Mouse (Mus musculus) intestine, embryonic 16.5 days (tissue): ENCODE data around the gene Xpnpep2. TPM values are rescaled to one million over a fixed set of nuclear protein-coding genes. Genes with fewer than 3 reads are reported as not detected.

Source experiments
- ATAC-seq: fragments of 200-750 bp; cut with Nextera tagmentation; 2 replicates; pipeline ENCODE4 v1.8.0; 2017; ENCODE audit warnings: moderate TSS enrichment, moderate library complexity
- H3K27ac ChIP-seq: fragments of 300-500 bp; sonication (generic); 2 replicates; pipeline ENCODE4 v1.5.1; 2014; ENCODE audit warnings: mild to moderate bottlenecking, low read length
- H3K27me3 ChIP-seq: fragments of 300-500 bp; sonication (generic); replicated peaks from 2 replicates; pipeline ENCODE4 v1.6.1; 2014; ENCODE audit warnings: low read length, control low read depth, mixed read lengths; ENCODE audit not compliant: control insufficient read depth, insufficient read depth
- H3K36me3 ChIP-seq: fragments of 300-500 bp; sonication (generic); 2 replicates; pipeline ENCODE4 v1.6.1; 2014; ENCODE audit warnings: low read length, control low read depth; ENCODE audit not compliant: control insufficient read depth, insufficient read depth
- H3K4me1 ChIP-seq: fragments of 300-500 bp; sonication (generic); 2 replicates; pipeline ENCODE4 v1.6.1; 2014; ENCODE audit warnings: low read length, control low read depth, mixed read lengths; ENCODE audit not compliant: control insufficient read depth, insufficient read depth
- H3K4me2 ChIP-seq: fragments of 300-500 bp; sonication (generic); 2 replicates; pipeline ENCODE4 v1.6.1; 2014; ENCODE audit warnings: low read depth, low read length, control low read depth
- H3K4me3 ChIP-seq: fragments of 300-500 bp; sonication (generic); 2 replicates; pipeline ENCODE4 v1.5.1; 2014; ENCODE audit warnings: mild to moderate bottlenecking, low read length
- H3K9ac ChIP-seq: fragments of 300-500 bp; sonication (generic); 2 replicates; pipeline ENCODE4 v1.6.1; 2014; ENCODE audit warnings: low read depth, low read length
- H3K9me3 ChIP-seq: fragments of 300-500 bp; sonication (generic); 2 replicates; pipeline ENCODE4 v1.6.1; 2016; ENCODE audit warnings: low read length, control low read depth; ENCODE audit not compliant: control insufficient read depth
- WGBS: fragments of 180-500 bp; shearing (Covaris S2); extraction: QIAGEN DNeasy Blood & Tissue Kit; methylation state at CpG from one replicate; pipeline ENCODE4 v1.1.7; 2014; 5-methylcytosine and 5-hydroxymethylcytosine counted together
- polyA plus RNA-seq: library from polyadenylated mRNA; unstranded; fragments of >200 nt; fragmentation: Nextera tagmentation; extraction: Ambion mirVana; gene quantifications from 2 replicates; pipeline ENCODE4 v1.2.1, GENCODE M21; 2015

Xpnpep2 gene
- polyA plus RNA-seq, 1 experiment from 2014 or later, result 5.9 TPM

GRCm38 (mm10) chrX:48138539-48139275 is 30.2 kb downstream of the Xpnpep2 start:
- ATAC-seq, result peak; percentile 20; the same call in 1 of the 2 replicates
- H3K4me3 ChIP-seq, result no peak overlapping the region
- no peaks in the 10 kb centered on the region for H3K36me3 ChIP-seq
- no peaks in the 10 kb centered on the region for H3K9me3 ChIP-seq
- no peak overlapping the region for H3K27ac ChIP-seq
- H3K9ac ChIP-seq, result no peak overlapping the region
- 48% methylated on average over 7 of the region's 7 CpGs for WGBS
- H3K4me2 ChIP-seq, result no peak overlapping the region
- no peaks in the 10 kb centered on the region for H3K4me1 ChIP-seq
- H3K27me3 ChIP-seq, result no peaks in the 10 kb centered on the region

- H3K27me3 ChIP-seq, result no peaks in the 10 kb centered on the region
- H3K36me3 ChIP-seq, result no peaks in the 10 kb centered on the region
- no peak overlapping the region for H3K4me2 ChIP-seq
- no peak overlapping the region for H3K9ac ChIP-seq
- H3K27ac ChIP-seq, result no peak overlapping the region
- no peaks in the 10 kb centered on the region for H3K4me1 ChIP-seq
- WGBS, result 50% methylated on average over 14 of the region's 14 CpGs
- no peak overlapping the region for H3K4me3 ChIP-seq
- H3K9me3 ChIP-seq, result no peaks in the 10 kb centered on the region
- no peak for ATAC-seq
Measured at GRCm38 (mm10) chrX:48139368-48140285, 31.1 kb downstream of the Xpnpep2 start.

GRCm38 (mm10) chrX:48140286-48140877 is 31.9 kb downstream of the Xpnpep2 start:
- 42% methylated on average over 3 of the region's 3 CpGs for WGBS
- Histone ChIP-seq H3K27me3 (no peaks in the 10 kb centered on the region), H3K36me3 (no peaks in the 10 kb centered on the region), H3K9ac (no peak overlapping the region), H3K4me2 (no peak overlapping the region), H3K9me3 (no peaks in the 10 kb centered on the region), H3K27ac (no peak overlapping the region), H3K4me1 (no peaks in the 10 kb centered on the region), H3K4me3 (no peak overlapping the region)
- ATAC-seq, result no peak

GRCm38 (mm10) chrX:48141481-48141880 is 33.0 kb downstream of the Xpnpep2 start:
- Histone ChIP-seq H3K27me3 (no peaks in the 10 kb centered on the region), H3K27ac (no peak overlapping the region), H3K4me2 (no peak overlapping the region), H3K9ac (no peak overlapping the region), H3K4me3 (no peak overlapping the region), H3K4me1 (no peaks in the 10 kb centered on the region), H3K36me3 (no peaks in the 10 kb centered on the region), H3K9me3 (no peaks in the 10 kb centered on the region)
- ATAC-seq, result peak; percentile 35; the same call in 1 of the 2 replicates
- 71% methylated on average over 6 of the region's 6 CpGs for WGBS

GRCm38 (mm10) chrX:48143415-48144335 is 35.1 kb downstream of the Xpnpep2 start:
- no peaks in the 10 kb centered on the region for H3K36me3 ChIP-seq
- H3K9ac ChIP-seq, result peak overlapping the region; percentile 53
- no peaks in the 10 kb centered on the region for H3K27me3 ChIP-seq
- no peaks in the 10 kb centered on the region for H3K9me3 ChIP-seq
- H3K4me2 ChIP-seq, result peak overlapping the region; percentile 53
- H3K27ac ChIP-seq, result peak overlapping the region; percentile 83
- peak overlapping the region; percentile 45 for H3K4me3 ChIP-seq
- WGBS, result 45% methylated on average over 26 of the region's 26 CpGs
- no peaks in the 10 kb centered on the region for H3K4me1 ChIP-seq
- ATAC-seq, result peak; percentile 87

GRCm38 (mm10) chrX:48146262-48146661 is 37.7 kb downstream of the Xpnpep2 start, which contains the start of gene Sash3:
TSS of gene Sash3 (plus strand) at chrX:48146436.
- Histone ChIP-seq H3K4me3 (no peak within 1 kb of the TSS), H3K4me2 (no peak within 1 kb of the TSS), H3K27me3 (no peaks in the 10 kb centered on the region), H3K9me3 (no peaks in the 10 kb centered on the region), H3K9ac (no peak within 1 kb of the TSS), H3K4me1 (no peaks in the 10 kb centered on the region), H3K36me3 (no peaks in the 10 kb centered on the region), H3K27ac (no peak within 1 kb of the TSS)
- WGBS, result 83% methylated on average over 4 of the region's 4 CpGs
- no peak for ATAC-seq

- ATAC-seq, result no peak
- Histone ChIP-seq H3K27me3 (no peaks in the 10 kb centered on the region), H3K4me2 (no peak overlapping the region), H3K4me3 (no peak overlapping the region), H3K4me1 (no peaks in the 10 kb centered on the region), H3K9ac (no peak overlapping the region), H3K36me3 (no peaks in the 10 kb centered on the region), H3K9me3 (no peaks in the 10 kb centered on the region), H3K27ac (no peak overlapping the region)
- 76% methylated on average over 2 of the region's 2 CpGs for WGBS
Measured at GRCm38 (mm10) chrX:48147226-48147625, 38.7 kb downstream of the Xpnpep2 start.

- Histone ChIP-seq H3K9me3 (no peaks in the 10 kb centered on the region), H3K27me3 (no peaks in the 10 kb centered on the region), H3K4me1 (no peaks in the 10 kb centered on the region), H3K36me3 (no peaks in the 10 kb centered on the region), H3K4me3 (no peak overlapping the region), H3K27ac (no peak overlapping the region), H3K9ac (no peak overlapping the region), H3K4me2 (no peak overlapping the region)
- WGBS, result 85% methylated on average over 7 of the region's 7 CpGs
- no peak for ATAC-seq
Measured at GRCm38 (mm10) chrX:48147741-48148186, 39.2 kb downstream of the Xpnpep2 start.
